Mouse (Mus musculus) retina, postnatal 7 days (tissue): ENCODE results near the gene Ly86.

Source experiments
- DNase-seq: peaks from one replicate; pipeline ENCODE4 v3.0.0-alpha.2; 2012; ENCODE audit warnings: low read depth, low spot score

Gene Ly86

DNA sequence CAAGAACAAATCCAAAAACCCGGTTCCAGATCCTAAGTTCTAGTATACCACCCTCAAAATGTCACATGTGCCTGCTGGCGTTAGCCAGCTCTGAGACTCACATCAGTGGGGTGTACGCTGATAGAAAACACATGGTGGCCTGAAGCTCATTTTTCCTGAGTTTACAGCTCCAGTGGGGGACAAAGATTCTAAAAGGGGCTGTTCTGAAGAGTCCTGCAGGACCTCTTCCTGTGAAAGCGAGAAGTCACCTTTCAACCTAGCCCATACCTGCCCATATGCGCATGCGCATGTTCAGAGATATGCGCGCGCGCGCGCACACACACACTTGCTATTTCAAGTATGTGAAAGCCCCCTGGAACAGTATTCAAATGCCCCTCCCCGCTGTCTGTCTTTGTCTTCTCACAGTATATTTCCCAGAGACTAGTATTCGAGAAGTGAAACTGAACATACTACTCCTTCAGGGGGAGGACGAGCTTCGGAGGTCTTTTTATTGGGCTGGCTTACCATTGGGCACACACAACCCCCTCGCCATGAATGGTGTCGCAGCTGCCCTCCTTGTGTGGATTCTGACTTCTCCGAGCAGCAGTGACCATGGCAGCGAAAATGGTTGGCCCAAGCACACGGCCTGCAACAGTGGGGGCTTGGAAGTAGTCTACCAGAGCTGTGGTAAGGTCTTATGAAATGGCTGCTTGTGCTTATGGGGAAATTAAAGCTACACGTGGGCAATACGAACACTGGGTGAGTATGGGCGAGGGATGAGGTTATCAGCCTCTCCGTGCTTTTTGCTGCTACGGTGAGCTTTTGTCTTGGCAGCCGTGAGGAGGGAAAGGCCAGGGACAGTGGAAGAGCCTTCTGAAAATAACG lies at the start of gene Ly86:
Gene Ly86 (plus strand): TSS at position 300 of the 864 bp plus-strand sequence.
- DNase-seq, result no peak

DNA sequence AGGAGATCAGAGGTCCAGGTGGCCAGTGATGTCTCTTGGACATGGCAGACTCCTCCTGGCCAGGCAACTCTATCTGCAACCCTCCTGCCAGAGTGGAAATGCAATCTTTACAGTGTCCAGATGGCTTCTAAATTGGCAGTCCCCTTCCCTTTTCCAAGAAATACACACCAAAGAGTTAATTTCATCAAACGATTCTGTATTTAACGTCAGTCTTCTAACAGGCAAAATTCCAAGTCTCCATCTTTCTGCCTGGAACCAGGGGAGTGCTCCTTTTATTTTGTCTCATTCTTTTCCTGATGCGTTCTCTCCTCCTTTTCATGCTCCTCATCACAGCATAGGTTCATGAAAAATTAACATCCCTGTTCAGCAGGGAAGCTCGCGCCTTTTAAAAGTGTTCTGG lies 47.1 kb upstream of the Ly86 start:
- no peak for DNase-seq

DNA sequence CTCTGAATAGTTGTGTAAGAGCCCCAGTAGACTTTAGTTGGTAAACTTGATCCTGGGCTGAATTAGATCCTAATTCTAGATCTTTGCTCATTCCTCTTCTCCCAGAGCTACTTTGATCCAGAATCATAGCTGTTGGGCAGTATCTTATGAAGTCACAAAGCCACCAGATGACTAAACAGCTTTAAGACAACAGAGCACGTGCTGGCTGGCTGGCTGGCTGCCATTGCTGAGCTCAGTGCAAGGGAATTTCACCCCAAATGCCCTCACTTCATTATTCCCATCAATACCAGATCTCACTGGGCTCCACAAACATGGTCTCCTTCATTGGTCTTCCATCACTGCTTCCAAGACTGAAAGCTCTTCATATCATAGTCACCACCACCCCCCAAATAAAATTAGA lies 46.2 kb upstream of the Ly86 start:
- DNase-seq, result no peak

DNA sequence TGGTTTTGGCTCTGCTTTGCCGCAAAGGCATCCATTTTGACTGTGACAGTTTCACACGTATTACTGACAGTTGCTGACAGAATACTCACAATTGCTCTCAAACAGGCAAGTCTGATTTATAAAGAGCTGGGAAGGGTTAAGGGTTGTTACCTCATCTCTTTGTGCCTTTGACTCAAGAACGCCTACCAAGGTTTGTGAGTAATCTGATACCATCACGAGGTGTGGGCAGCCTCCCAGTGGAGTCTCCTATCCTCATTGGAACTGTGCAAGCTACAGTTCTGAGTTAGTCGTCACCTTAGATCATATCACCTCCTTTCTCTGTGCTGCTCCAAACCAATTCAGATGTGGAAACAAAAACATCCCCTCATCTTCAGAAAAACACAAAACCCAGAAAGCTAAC lies 42.1 kb upstream of the Ly86 start:
- no peak for DNase-seq

DNA sequence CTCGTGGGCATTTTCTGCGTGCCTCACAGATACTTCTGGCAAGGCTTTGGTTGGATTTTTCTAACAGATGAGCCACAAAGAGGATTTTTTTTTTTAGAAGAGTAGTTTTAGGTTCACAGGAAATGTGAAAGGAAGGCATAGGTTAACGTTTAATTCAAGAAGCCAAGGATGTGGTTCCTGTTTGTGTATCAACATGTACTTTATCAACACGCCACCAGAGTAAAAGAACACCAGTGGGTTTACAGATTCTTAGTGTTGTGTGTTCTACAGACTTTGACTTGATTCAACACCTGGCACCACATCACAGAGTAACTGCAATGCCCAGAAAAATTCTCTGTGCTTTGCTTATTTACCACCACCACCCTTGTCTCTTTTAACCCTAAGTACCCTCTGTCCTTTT lies 37.0 kb upstream of the Ly86 start:
- DNase-seq, result no peak

DNA sequence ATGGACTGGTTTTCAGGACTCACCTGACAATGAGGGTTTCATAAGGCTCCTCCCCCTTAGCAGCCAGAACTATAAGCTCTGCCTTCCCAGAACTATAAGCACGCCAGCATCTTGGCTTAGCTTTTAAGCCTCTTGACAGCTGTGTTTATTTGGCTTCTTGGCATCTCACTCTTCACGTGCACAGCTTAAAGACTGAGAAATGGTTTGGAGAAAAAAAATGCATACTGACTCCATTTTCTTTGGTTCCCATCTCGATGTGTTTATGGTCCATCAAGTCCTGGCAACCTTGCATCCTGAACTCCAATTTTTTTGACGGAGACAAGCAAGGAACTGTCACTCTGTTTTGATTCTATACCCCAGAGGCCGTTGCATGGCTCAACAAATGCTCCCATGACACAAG lies 35.7 kb upstream of the Ly86 start:
- no peak for DNase-seq

DNA sequence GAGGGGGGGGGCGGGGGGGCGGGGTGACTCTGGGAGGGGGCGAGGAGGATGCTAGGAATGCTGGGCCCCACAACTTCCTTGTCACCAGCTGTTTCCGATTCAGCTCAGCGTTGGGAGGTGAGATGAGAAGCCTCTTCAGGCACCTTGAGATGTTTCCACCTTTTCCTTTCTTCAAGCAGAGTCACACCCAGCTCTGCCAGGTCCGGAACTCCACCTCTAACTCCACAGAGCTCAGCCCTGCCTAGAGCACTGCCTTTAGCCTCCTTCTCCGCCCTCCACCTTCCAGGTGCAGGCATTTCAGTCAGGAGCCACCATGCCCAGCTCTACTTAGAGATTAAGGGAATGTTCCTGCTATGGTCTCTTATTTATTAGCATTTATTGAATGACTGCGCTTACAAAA lies 34.7 kb upstream of the Ly86 start:
- no peak for DNase-seq

DNA sequence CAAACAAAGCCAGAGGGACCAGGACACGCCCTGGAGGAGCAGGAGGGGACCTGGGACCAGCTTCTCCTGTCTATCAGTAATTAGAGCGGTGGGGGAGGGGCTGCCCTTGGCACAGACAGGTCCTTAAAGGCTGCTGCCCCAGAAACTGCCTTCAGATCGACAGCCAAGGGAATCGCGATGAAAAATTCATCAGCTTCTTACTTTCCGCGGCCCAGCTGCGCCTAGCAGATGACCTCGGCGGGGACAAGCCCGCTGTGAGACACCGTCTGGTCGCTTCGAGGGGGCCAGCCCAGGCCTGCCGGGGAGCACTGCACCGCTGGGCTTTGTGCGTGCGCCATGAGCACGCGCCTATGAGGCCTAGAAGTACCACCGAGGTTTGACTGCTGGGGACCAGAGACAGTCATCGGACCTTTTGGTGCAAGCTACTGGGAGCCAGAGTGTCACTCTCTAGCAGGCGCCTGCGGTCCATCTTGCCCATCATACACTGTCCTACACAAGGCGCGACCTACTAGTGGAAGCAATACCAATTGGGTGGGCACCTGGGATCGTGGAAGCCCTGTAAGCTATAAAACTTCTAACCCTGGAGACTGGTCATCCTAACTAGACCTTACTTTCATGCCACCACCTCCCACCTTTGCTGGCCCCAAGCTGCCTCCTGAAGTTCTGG lies 33.3 kb upstream of the Ly86 start:
- peak; percentile 30 for DNase-seq

DNA sequence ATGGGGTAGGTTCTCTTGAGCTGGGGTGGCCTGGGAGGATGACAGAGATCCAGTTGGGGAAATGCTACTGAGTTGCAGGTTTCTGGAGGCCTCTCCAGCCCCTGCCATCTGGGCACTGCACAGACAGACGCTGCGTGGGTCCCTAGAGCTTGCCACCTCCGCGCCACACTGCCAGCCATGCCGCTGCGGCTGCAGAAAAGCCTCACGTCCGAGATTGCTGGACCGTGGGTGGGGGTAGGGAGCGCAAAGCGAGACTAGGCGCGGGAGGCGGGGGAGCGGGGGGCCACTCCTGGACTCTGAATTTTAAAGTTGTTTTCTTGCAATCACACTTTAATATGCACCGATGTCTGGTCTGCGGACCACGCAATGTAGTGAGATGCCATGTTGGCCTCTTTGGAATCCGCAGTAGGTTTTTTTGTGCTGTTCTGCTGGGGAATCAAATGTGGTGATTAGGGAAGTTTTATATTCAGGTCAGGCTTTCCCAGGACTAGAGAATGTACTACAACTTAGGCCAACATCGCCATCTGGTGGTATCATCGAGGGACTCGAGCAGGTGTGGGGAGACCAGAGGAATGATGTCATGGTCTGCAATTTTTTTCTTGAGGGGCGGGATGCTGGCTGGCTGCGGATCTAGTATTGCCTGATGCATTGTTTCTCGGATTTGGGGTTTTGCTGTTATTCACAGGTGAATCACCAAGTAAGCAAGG lies 32.6 kb upstream of the Ly86 start:
- peak; percentile 91 for DNase-seq

DNA sequence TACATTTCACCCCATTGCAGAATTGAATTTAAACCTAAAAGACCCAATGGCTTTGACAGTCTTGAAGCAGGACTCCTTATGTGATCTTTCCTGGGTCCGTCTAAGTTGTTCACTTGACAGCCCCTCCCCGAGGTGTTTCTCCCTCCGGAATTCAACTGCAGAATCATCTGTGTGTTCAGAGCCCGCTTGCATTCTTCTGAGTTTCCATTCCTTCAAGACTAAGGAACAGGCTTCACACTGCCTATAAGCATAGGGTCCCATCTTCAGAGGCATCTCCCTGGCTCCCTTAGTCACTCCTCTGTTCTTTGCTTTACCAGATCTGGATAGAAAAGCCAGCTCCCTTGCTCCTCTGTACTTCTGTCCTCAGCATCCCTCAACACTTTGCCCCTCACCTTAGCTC lies 32.1 kb upstream of the Ly86 start:
- no peak for DNase-seq

DNA sequence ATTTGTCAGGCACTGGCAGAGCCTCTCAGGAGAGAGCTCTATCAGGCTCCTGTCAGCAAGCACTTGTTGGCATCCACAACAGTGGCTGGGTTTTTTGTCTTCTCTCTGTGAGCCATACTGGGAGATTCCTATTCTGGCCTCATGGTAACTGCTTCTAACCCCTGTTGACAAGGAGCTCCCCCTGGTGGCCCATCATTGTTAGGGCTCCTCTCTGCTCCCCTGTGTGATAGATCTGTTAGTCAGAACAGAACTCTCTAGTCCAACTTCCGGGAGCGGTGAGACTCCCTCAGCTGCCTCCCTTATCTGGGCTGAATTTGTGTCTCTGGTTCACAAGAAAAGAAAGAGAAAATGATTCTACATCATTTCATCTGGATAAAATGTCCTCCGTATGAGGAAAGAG lies 19.5 kb upstream of the Ly86 start:
- DNase-seq, result no peak

DNA sequence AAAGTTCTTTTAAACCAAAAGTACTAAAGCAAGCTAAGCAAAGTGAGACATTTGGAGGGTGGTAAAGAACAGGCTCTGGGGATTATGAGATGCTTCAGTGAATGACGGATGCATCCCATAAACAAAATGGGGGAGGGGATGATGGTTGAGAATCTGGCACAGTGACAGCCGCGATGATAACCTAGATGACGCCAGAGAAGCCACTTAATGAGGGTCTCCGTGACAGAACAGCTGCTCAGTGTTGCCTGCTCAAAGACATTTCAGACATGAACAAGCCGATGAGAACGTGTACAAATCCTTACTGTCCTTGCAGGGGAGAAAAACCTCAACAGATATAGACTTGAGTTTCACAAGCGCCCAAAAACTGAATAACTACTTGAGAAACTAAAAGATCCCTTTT lies 15.3 kb upstream of the Ly86 start:
- DNase-seq, result no peak

DNA sequence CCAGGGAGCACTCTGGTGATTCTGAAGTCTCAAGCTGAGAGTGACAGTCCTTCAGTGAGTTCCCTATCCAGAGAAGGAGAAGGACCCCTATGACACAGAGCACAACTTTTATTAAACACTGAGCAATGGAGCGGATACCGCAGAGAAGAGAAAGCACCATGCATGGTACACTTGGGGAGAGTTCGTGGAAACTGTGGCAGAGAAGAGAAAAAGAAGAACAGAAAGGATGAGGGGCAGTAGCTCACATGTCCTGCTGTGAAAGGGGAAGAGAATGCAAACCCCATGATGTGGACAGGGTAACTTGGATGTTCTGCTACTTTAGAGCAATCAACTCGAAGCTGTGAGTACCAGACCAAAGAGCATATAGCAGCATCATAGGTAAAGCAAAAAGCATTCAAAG lies 14.0 kb upstream of the Ly86 start:
- no peak for DNase-seq

DNA sequence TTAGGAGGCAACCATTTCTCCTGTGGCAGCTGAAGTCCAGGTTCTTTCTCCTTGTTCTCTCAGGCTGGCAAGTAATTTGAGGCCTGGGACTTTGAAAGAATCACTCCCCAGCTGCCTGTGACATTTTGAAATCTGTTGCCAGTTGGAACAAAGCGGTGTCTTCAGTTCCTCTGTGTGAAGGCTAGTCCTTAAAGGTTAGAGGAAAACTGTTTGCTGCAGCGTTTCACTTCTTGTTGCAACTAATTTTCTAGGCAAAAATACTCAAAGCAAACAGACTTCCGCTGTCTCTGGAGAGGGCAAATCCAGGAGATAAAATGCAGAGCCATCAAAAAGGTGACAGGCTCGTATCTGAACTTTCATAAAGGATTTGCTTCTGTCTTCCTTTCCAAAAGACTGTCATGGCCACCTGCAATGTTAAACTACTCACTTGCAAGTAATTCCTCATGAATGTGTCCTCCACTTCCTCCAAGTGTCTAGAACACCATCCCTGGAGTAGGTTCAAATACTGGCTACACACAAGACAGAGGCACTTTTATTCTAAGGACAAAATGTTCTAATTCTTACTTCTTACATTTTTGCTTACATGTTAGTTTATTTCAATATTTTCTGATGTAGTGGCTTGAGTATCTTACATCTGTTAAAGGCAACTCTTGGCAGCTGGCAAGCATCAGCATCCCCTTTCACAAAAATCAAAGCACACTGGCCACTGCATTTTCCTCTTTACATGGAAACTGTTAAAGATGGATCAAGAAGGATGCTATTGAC lies 12.0 kb upstream of the Ly86 start:
- no peak for DNase-seq

DNA sequence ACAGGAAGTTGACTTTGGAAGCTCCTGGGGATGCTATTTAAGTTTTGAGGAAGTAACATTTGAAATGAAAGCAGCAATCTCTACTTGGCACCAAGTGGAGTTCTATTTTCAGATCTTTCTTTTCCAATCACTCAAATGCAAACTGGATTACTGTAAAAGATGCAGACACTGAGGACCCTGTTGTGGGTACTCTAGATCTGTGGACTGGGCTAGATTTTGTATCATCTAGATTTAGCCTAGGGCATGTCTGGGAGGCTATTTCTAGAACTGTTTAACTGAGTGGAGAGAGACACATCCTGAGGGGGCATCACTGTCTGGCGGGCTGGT lies 11.5 kb upstream of the Ly86 start:
- DNase-seq, result no peak

DNA sequence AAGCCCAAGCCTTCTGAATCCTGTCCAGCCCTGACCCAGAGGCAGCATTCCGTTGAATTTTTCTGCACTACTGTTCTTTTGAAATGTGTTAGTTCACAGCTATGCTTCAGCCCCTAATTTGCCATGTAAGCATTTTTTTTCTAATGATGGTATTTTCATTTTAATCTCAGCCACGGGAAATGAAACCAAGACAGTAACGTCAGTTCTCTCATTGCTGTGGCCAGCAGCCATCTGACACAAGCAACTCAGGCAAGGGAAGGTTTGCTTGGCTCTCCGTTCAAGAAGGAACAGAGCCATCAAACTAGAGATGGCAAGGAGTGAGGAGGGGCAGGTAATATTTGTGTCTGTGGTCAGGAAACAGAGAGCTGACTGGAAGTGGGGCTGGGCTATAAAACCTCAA lies 7.7 kb upstream of the Ly86 start:
- no peak for DNase-seq

DNA sequence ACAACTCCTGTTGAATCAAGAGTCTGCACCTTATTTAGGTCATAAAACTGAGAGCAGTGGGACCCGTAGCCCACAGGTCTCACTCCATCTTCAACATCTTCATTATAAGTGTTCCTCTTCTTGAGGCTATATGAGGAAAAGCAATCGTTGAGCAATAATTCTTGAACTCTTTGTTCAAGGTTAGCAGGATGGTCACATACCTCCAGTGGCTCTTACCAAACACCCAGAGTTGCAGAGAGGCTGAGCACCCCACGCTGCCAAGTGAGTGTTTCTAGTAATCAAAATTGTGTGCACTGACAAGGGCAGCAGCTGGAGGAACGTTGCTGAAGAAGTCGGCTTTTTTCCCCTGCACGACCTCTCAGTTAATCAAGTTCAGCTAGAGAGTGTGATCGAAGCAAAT lies 7.1 kb upstream of the Ly86 start:
- no peak for DNase-seq

DNA sequence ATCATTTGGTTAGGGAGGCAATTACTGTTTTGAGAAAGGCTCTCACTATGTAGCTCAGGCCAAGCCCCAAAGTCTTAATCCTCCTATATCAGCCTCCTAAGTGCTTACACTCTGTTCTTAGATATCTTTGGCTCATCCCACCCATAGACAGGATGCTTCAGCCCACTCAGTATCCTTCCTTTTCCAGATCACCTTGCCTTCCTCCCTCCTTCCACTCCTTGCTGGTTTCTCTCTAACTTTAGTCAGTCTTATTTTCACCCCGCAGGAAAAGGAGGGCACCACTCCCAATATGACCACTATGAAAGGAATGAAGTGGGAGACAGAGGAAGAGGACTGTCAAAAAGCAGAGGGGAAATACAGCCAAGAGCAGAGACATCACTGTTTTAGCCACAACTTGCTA lies 2.2 kb upstream of the Ly86 start:
- no peak for DNase-seq

DNA sequence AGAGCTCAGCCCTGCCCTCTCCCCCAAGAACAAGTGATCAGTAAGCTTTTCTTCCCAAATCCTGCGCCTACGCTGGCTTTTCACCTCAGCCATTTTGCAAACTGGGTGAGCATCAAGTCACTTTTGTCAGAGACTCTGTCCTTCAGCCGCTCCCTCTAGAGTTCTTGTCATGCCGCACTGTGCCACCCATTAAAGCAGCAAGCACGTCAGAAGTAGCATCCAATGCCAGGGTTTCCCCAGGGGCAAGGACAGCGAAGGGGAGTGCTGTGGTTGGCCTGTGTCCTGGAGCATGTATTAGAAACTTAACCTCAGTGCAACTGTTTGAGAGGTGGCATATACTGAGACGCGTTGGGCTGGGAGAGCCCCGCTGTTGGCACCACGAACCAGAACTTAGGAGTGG lies 815 bp downstream of the Ly86 start:
- no peak for DNase-seq

DNA sequence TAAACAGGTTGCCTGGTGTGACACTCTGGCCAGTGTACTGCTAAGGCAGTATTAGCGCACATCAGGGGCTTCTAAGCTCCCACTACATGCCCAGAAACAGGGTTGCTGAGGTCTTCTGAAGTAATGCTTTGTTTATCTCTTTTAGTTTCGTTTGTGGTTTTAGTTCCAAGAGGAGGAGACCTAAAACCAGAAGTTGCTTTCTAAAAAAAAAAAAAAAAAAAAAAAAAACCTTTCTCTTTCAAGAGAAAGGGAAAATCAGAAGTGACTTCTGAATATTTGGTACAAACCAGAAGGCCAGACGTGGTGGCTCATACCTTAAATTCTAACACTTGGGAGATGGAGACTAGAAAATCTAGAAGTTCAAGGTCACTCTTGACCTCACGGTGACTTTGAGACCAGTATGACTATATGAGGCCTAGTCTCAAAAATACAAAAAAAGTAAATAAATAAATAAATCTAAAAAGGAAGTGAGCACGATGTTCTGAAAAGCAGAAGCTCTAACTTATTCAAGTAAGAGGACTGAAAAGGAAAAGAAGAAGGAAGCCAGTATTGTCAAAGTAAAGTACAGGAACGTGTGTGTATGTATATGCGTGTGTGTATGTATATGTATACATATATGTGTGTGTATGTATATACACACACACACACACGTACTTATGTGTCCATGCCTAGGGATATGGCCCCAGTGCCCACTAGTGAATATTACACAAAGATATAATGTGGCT lies 3.0 kb downstream of the Ly86 start:
- DNase-seq, result no peak

DNA sequence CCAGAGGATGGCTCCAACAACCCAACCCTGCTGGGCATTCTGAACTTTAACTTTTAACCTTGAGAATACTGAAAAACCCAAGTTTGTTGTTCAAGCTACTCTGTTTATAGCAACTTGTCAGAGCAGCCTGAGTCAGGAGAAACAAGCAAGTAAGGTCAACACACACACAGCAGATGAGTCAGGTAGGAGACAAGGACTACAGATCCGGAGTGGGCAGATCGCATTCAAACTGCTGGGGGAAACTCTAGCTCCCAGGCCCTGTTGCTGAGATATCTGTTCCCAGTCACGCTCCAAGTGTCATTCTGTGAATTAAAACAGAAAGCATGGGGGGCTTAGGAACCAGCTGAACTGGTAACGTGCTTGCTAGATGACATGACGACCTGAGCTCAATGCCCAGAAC lies 4.0 kb downstream of the Ly86 start:
- DNase-seq, result no peak

DNA sequence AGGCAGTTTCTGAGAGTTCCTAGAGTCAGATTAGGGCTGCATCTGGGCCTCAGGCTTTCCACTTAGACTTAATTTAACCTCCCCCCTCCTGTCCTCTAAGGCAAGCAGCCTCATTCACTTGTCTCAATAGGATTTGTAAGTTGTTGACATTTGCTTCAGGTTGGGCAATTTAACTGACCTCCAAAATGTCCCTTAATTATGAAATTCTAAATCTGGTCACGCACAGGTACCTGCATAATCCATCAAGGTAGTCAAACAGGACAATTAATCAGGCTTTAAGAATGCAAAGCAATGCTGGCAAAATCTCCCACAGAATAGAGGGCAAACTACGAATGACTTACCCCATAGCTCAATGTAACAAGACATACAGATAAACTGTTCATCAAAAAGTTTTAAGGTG lies 8.0 kb downstream of the Ly86 start:
- DNase-seq, result no peak
